Mouse (Mus musculus) B cell, adult 2 months (primary cell): ENCODE results near the gene Plscr1.

Source experiments
- DNase-seq, 2 experiments: peaks; one replicate each; pipeline ENCODE4 v3.0.0; 2022

Plscr1 gene

DNA sequence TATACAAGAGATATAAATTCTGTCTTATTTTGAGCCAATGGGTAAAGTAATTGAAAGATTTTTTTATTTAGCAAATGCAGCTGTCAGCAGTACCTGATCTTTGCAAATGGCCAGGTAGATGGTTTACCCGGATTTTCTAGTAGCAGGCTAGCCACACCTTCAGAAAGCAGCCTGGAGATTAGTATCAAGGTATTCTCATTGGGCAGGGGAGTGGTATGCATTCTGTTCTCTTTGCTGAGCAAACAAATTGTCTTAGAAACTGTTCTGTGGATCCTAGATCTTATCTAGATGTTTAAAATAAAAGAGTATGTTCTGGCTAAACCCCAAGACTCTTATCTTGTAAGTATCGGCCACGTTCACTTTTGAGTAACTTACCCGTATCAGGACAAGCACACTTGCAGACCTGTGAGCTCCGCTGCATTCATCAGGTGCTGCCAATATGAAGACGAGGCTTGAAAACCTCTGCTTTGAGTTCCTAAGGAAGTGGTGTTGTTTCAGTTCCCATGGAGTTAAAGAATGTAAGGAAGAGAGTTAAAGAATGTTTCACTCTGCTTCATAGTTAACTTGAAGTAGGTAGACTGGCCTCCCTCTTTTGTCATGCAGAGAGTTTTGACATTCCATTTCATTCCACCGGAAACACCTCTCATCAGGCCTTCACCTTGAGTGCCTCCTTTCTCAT lies 11.1 kb downstream of the Plscr1 start:
- DNase-seq = no peak

DNA sequence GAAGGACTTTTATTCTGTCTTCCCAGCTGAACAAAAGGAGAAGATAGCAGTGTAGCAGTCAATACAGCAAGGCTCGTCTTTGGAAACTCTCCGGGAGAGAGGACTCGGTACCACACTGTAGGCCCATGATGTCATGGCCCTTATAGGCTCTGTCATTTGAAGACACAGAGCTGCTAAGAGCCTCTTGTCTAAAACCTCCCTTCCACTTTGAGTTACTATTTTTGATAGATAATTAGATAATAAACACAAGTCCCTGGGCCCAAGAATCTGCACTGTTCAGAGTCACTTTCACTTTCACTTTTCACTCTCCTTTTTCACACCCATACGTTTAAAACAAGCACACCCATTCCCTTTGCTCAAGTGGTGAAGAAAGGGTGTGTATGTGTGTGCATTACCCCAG lies 16.2 kb downstream of the Plscr1 start:
- no peak for DNase-seq

DNA sequence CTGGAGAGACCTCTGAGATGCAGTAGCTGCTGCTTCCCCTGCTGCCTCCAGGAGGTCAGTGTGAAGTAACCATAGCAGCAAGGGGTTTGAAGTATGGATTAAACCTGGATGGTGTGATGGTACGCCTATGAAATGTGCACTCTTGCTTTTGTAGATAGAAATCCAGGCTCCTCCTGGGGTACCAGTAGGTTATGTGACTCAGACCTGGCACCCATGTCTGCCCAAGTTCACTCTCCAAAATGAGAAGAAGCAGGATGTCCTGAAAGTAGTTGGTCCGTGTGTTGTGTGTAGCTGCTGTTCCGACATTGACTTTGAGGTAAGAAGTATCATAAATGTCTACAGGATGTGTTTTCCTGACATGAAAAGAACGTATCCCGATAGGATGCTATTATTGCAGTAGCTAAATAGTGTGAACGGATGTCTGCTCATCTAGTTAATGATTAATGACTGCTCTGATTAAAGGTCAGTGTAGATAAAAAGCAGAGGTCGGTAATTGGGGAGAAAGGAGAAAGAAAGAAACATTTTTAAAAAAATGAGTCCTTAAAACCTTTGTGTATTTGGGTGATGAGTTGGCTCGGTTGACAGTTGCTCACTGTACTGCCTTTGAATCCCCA lies 17.1 kb downstream of the Plscr1 start:
- DNase-seq = no peak

DNA sequence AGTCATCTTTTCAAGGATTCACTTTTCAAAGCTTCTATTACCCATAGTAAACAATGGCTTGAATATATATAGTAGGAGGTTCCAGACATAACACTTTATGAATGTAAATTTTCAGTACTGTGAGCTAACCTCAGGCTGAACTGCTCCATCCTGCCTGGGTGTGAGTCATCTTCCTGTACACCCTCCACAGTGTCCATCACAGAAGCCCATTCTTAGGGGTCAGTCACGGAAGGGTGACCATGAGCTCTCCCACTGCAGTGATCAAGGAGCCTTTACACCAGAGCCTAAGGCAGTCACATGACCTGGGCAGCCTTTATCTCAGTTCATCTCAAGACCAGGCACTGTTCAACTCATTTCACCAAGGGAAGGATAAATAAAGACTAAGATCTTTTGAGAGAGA lies 18.2 kb downstream of the Plscr1 start:
- no peak for DNase-seq

DNA sequence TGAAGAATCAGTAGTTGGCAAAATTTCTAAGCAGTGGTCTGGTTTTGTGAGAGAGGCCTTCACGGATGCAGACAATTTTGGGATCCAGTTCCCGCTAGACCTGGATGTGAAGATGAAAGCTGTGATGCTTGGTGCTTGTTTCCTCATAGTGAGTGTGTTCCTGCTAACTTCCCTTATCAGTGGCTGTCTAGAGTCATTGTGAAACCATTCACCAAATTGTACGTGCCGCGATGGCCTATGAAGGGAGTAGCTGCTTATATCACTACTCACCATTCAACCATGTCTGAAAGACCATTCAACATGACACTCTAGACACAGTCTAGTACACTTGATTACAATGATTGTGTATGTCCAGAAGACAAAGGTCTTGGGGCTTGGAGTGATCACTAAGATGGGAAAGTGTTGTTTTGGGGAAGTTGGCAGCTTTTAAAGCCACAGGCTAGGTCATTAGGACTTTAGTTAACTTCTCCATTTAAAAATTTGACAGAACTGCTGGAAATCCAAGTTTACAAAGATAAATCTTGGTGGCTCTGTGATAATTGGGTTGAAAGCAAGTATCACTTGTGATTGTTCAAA lies 20.4 kb downstream of the Plscr1 start:
- DNase-seq = no peak

DNA sequence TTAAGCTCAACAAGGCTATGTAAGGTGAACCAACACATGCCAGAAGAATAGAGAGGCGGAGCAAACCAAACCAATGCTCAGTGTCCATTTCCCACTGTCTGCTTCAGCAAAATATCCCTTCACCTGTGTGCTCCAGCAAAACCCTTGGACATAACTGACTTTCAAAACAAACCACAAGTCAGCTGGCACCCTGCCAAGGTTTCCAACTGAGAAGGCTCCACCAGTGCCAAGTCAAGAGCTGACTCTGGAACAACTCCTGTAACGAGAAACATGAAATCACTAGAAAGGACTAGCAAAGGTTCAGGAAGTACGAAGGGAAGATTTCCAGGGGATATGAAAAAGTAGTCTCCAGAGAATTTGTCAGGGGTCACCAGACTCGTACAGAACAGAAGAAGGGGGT lies 21.4 kb downstream of the Plscr1 start:
- DNase-seq = no peak

DNA sequence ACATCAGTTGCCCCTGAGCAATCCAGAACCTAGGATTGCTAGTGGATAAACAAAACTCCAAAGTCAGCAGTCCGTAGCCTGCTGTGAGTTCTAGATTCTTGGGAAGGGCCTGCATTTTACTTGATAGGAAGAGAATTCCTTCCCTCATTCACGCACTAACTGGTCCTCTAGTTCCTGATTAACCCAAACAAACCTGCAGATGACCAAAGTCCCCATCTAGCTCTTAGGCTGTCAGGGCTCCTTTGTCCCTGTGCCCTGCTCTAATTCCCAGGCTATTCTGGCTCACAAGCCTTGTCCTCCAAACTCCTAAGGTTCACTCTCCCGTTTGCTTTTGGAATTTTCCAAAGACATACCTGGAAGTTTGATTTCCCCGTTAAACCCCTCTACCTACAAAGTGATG lies 23.1 kb downstream of the Plscr1 start:
- no peak for DNase-seq

DNA sequence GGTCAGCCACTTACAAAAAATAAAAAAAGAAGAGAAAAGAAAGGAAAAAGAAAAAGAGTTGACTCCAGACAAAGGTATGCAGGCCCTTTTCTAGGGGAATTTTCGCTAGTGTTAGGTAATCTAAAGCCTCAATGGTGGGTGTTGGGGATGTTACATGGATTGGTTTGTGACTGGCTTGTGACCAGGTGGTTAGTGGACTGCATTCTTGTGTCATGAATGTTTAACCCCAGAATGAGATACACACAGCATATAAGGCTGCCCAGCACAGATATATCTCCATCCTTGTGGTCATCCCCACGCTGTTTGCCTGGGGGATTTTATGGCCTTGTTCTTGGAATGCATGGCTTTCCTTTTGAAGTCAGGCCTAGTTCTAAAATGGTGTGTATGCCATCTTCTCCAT lies 23.7 kb downstream of the Plscr1 start:
- DNase-seq = no peak

DNA sequence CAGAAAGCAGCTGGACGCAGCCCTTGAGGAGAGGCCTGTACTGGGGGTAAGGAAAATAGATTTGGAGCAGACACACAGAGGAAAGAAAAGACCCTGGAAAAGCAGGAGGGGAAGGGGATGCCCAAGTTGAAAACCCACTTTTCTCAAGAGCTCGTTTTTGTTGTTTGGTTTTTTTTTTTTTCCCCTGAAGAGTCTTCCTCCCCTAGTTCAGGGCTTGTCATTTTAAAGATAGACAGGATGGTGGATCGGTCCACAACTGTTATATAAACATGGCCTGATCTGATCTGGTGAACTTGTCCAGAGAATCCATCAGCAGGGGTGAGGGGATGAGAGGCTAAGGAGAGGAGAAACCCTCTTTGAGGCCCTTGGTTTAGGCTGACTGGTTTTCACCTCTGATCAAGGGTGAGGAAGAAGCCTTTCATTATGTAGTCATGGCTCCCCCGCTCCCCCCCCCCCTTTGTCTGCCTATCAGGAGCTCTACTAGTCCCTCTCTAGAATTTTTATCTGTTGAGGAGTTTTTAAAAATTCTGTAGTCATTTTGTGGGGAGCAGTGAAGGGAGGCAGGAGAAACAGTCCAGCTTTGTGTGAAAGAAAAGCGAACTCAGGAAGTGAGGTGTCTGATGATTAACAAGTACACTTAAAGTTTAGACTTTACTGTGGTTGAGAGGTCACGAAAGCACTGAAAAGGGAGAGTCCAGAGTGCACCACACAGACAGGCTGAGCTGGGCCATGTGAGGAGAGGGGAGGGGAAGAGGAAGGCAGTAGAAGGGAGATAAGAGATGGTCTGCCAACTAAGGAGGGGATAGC lies 24.6 kb downstream of the Plscr1 start:
- DNase-seq = no peak

DNA sequence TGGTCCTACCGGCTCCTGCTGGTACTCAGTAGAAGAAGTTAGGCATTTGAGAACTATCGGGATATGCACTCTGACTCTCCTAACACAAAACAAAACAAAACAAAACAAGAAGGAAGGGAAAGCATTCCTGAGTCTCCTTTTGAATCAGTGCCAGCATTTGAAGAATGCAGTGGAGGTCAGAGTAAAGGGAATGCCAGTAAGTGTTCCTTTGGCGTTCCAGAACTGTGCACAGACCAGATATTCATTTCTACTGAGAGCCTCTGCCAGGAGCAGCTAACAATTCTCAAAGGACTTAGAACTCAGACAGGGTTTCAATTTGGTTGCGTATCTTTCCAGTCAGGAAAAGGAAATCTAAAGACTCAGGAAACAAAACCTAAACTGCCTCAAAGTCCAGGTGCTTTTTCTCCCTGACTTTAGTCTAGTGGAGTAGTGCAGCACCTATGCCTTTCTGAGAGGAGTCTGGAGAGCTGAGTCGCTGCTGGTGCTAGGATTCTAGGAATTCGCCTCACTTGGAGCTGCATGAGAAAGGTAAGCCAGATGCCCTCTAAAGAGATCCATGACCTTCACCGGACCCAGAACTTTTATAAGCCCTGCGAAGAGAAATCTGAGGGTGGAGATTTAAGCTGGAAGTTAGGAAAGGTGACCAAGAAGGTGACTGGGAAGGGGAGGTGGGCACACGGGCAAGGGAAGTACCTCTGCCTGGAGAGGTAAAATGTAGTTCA lies 26.1 kb downstream of the Plscr1 start, which contains the start of gene Plscr2:
Plscr2 (plus strand) TSS at position 117 of the 722 bp plus-strand sequence.
- no peak for DNase-seq

DNA sequence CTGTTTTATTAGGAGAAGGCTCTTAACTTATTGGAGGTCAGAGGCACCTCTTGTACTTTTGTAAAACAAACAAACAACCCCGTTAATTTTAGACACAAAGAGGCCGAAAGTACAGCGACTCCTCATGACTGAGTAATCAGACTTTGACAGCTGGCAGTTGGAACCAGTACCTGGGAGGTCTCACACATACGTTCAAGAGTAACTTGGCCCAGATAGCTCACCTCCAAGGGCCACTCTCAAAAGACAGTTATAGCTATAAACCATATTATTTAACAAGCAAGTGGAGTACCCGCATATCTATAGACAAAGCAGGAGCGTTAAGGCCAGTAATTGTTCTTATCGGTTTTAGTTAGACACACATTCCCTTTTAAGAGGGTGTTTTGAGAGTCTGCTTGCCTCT lies 26.8 kb downstream of the Plscr1 start:
- DNase-seq = no peak

DNA sequence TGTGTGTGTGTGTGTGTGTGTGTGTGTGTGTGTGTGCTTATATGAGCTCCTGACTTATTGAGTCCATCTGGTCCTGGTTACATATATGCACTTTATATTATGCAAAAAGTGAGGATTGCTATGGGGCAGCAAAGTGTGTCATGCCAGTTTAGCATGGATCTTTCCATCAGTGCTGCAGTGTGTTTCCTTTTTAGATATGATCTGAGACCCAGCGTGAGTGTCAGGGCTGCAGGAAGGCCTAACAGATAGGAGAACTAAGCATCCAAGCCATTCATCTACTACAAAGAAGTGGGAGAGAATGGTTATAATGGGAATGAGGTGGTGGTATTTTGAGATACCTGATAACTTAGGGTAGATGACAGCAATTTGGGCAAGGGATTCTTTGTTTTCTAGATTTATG lies 30.5 kb downstream of the Plscr1 start:
- no peak for DNase-seq

DNA sequence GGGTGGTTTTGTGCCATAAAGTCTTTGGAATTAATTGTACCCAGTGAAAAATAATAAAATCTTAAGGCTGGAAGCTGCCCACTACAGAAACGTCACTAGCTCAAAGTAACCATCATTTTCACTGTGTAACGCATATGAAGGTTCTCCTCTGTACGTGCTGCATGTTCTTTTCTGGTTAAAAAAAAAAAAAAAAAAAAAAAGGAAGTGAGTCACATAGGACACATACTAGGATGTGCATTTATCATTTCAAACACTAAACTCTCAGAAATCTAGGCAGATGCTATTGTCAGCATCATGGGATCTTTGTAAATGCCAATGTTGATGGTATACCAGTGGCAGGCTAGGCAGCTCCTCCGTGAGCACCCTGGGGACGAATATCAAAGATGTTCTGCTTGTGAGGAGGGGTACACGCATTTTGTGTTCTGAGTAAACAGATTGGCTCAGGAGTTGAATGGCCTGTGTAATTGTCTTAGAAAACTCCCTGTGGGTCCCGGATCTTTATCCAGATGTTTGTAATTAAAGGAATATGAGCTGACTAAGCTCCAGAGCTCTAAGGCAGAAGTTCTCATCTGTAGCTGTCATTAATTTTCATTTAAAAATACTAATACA lies 33.1 kb downstream of the Plscr1 start:
- DNase-seq = no peak

DNA sequence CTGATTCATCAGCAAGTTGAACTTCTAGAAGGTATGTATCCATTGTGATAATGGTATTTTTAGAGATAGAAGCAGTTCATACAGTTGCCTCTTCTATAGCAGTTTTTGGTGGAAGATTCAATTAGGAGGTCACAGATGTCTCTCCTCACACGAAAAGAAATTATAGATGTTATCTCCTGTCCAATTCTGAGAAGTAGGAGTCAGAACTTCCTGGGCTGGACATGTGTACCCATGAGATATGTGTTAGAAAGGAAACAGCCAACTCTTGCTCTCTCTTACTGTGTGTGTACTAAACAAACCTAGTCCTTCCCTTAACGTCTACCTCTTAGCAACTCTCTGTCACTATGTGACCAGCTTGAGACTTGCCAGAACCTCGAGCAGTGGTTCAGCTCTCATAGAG lies 40.1 kb downstream of the Plscr1 start:
- no peak for DNase-seq

DNA sequence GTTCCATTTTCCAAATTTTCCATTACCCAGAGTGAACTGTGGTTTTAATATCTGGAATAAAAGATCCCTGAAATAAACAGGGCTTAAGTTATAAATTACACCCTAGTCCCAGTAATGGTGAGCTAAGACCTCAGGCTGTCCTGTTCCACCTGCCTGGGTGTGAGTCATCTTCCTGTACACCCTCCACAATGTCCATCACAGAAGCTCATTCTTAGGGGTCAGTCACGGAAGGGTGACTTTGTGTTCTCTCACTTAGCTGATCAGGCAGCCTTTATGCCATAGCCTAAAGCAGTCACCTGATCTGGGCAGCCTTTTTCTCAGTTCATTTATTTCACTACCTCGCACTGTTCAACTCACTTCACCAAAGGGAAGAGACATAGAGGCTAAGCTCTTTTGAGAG lies 42.6 kb downstream of the Plscr1 start:
- DNase-seq = no peak

DNA sequence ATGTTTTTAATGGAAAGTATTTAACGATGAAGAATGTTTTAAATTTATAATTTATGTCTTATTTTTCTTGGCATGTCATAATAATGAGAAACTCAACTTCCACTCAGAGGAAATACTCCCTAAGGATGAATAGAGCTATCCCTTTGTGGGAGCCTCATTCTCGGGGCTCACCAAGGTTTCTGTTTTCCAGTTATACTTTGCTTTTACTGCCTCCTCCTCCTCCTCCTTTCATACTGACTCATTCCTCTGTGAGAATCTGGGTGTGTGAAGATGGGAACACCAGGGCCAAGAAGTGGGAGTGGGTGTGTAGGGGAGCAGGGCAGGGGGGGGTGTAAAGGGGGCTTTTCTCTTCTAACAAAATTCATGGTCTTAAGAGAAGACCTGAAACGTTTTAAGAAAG lies 43.4 kb downstream of the Plscr1 start:
- no peak for DNase-seq

DNA sequence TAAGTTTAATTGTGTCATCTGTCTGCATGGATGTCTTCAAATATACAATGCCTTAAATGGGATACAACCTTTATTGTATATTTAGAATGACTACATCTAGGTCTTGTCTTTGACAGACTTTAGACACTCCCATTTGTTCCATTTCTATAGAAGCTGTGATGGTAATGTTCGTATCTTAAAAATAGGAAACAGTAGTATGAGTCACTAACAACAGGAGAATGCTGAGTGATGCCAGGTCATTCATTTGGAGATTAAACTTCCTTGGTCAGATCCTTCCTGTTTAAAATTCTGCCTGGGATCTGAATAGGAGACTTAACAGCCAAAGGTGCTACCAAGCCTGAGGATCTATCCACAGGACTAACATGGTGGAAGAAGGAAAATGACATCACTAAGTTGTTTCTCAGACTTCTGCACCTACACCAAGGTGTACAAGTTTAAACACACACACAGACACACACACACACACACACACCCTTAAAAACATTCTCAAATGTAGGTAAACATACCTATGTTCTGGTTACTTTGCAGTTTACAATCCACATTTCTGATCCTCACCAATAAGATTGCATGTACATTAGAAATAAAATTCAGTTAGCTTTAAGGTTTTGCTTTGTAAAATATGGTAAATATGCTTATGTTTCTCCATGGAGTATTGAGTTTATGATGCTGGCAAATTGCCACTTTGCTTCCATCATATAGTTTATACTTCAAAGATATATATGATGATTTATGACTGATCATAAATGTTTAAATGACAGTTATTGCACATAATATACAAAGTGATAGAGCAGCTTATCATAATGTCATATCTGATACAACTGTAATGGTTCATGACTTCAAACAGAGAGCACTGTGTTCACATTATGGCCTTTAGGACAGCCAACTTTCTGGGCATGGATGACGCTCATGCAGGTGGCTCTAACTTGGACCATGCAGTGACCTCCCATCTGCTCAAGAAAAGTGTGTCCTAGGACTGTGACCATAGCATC lies 44.3 kb downstream of the Plscr1 start:
- DNase-seq = no peak

DNA sequence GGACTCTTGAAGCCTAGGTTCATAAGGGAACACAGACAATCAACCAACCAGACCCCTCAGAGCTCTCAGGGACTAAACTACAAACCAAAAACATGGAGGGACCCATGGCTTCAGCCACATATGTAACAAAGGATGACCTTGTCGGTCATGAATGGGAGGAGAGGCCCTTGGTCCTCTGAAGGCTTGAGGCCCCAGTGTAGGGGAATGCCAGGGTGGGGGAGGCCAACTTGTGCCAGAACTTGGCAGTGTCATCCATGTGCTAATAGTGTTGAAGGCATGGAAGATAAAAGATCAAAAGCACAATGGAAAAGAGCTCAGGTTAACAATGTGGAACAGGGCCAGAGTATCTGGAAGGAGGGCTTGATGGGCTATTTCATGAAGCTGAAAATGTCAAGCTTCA lies 48.7 kb downstream of the Plscr1 start:
- DNase-seq = no peak

DNA sequence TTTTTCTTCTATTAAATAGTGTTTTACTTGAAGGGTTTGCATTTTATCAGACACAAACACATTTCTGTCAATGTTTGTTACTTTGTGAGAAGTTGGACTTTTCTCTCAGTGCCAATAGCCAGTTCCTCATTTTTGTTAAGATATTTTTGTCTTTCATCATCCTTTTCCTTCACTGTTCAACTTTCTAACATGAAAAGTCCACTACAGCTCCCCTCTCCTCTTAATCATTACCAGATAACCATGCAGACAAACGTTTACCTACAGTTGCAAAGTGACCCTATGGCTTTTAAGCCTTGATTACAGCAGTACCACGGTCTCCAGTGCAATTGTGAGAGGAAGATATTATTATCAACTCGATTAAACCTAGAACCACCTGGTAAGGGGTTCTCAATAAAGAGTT lies 51.7 kb downstream of the Plscr1 start:
- DNase-seq = no peak

DNA sequence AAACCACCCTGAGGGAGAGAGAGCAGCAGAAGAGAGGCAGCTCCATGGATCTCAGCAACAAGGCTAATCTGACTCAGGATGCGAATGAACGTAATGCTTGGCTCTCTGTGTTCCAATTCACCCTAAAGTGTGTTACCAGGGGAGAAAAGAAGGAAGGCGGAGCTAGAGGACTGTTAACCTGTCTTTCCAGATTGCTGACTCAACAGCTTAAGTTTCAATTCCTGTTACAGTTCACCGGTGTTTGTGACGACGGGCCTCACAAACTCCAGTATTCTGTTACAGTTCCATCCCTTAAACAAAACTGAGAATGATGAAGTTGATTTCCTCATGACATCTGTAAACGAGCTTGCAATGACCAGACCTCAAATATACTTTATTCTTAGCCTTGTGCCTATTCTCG lies 55.5 kb downstream of the Plscr1 start:
- DNase-seq = no peak

DNA sequence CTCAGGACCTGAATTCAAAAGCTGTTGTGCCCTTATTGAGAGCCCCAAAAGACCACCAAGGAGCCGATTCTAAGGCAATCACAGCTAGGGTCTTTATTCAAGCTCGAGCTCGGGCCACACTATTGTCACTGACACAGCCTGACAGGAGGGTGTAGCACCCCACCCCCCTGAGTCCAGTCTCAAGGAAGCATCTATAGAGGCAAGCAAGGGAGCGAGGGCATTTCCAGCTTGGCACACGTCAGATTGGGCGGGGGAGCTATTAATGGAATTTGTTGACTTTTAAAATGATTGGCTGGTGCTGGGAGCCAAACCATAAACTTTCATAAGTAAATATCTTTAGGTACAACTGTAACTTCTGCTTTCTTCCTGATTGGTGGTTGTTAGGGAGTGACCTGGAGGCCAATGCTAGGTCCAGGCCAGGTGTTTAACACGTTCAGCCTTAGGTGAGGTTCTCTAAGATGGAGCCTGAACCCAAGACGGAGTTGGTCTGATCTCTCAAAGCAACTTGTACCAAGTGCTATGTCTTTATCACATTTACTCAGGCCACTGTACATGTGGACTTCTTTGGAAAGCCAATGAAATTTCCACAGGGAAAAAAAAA lies 56.2 kb downstream of the Plscr1 start:
- no peak for DNase-seq
